Mouse (Mus musculus) limb, embryonic 15.5 days (tissue): ENCODE data around the gene Pga5. TPM values are rescaled to one million over a fixed set of nuclear protein-coding genes. Genes with fewer than 3 reads are reported as not detected.

Experiments
- ATAC-seq: fragments of 200-750 bp; cut with Nextera tagmentation; 2 replicates; pipeline ENCODE4 v1.8.0; 2017; ENCODE audit warnings: low read depth, moderate TSS enrichment; ENCODE audit not compliant: insufficient number of reproducible peaks, low FRiP score, low TSS enrichment
- H3K27ac ChIP-seq: fragments of 300-500 bp; sonication (generic); 2 replicates; pipeline ENCODE4 v1.5.1; 2015; ENCODE audit warnings: moderate library complexity, mild to moderate bottlenecking, inconsistent platforms
- H3K27me3 ChIP-seq: fragments of 300-500 bp; sonication (generic); 2 replicates; pipeline ENCODE4 v1.6.1; 2015; ENCODE audit warnings: inconsistent platforms
- H3K36me3 ChIP-seq: fragments of 300-500 bp; sonication (generic); 2 replicates; pipeline ENCODE4 v1.6.1; 2015; ENCODE audit warnings: inconsistent platforms
- H3K4me1 ChIP-seq: fragments of 300-500 bp; sonication (generic); 2 replicates; pipeline ENCODE4 v1.6.1; 2015; ENCODE audit warnings: inconsistent platforms
- H3K4me2 ChIP-seq: fragments of 300-500 bp; sonication (generic); 2 replicates; pipeline ENCODE4 v1.6.1; 2015; ENCODE audit warnings: mild to moderate bottlenecking, inconsistent platforms
- H3K4me3 ChIP-seq: fragments of 300-500 bp; sonication (generic); 2 replicates; pipeline ENCODE4 v1.5.1; 2015; ENCODE audit warnings: mild to moderate bottlenecking, inconsistent platforms
- H3K9ac ChIP-seq: fragments of 300-500 bp; sonication (generic); 2 replicates; pipeline ENCODE4 v1.6.1; 2015; ENCODE audit warnings: inconsistent platforms
- H3K9me3 ChIP-seq: fragments of 300-500 bp; sonication (generic); 2 replicates; pipeline ENCODE4 v1.6.1; 2016; ENCODE audit warnings: inconsistent platforms
- WGBS: fragments of 180-500 bp; shearing (Covaris S2); methylation state at CpG from one replicate; pipeline ENCODE4 v1.1.7; 2015; 5-methylcytosine and 5-hydroxymethylcytosine counted together
- polyA plus RNA-seq: library from polyadenylated mRNA; unstranded; fragments of >200 nt; fragmentation: Nextera tagmentation; extraction: Ambion mirVana; gene quantifications from 2 replicates; pipeline ENCODE4 v1.2.1, GENCODE M21; 2015

Pga5 gene
- polyA plus RNA-seq, 1 experiment from 2014 or later, result not detected

- Histone ChIP-seq H3K27me3 (no peaks in the 10 kb centered on the region), H3K9ac (no peak overlapping the region), H3K9me3 (no peaks in the 10 kb centered on the region), H3K4me2 (no peak overlapping the region), H3K27ac (no peak overlapping the region), H3K36me3 (no peaks in the 10 kb centered on the region), H3K4me3 (no peak overlapping the region), H3K4me1 (peaks cover 16% of the 10 kb centered on the region)
- WGBS, result 77% methylated on average over 9 of the region's 9 CpGs
- no peak for ATAC-seq
Measured at GRCm38 (mm10) chr19:10685081-10685480, 7.2 kb upstream of the Pga5 start.

- H3K36me3 ChIP-seq, result no peaks in the 10 kb centered on the region
- no peaks in the 10 kb centered on the region for H3K27me3 ChIP-seq
- ATAC-seq, result no peak
- no peaks in the 10 kb centered on the region for H3K9me3 ChIP-seq
- no peak overlapping the region for H3K4me3 ChIP-seq
- WGBS, result 60% methylated on average over 4 of the region's 4 CpGs
- H3K27ac ChIP-seq, result no peak overlapping the region
- peaks cover 5% of the 10 kb centered on the region; the same call in 1 of the 2 replicates for H3K4me1 ChIP-seq
- no peak overlapping the region for H3K9ac ChIP-seq
- H3K4me2 ChIP-seq, result no peak overlapping the region
Measured at GRCm38 (mm10) chr19:10681571-10681970, 3.7 kb upstream of the Pga5 start.

GRCm38 (mm10) chr19:10678772-10679067, 849 bp upstream of the Pga5 start:
- no peaks in the 10 kb centered on the region for H3K27me3 ChIP-seq
- WGBS, result 57% methylated on average over 1 of the region's 1 CpGs
- no peak overlapping the region for H3K27ac ChIP-seq
- H3K4me2 ChIP-seq, result no peak overlapping the region
- H3K4me1 ChIP-seq, result peaks cover 5% of the 10 kb centered on the region; the same call in 1 of the 2 replicates
- H3K9ac ChIP-seq, result no peak overlapping the region
- H3K9me3 ChIP-seq, result no peaks in the 10 kb centered on the region
- no peaks in the 10 kb centered on the region for H3K36me3 ChIP-seq
- ATAC-seq, result no peak
- H3K4me3 ChIP-seq, result no peak overlapping the region

GRCm38 (mm10) chr19:10676656-10677055, 1.2 kb downstream of the Pga5 start:
- H3K36me3 ChIP-seq, result no peaks in the 10 kb centered on the region
- H3K4me1 ChIP-seq, result peaks cover 5% of the 10 kb centered on the region; the same call in 1 of the 2 replicates
- H3K9ac ChIP-seq, result no peak overlapping the region
- no peak overlapping the region for H3K27ac ChIP-seq
- H3K27me3 ChIP-seq, result no peaks in the 10 kb centered on the region
- no peaks in the 10 kb centered on the region for H3K9me3 ChIP-seq
- 81% methylated on average over 16 of the region's 16 CpGs for WGBS
- ATAC-seq, result no peak
- H3K4me3 ChIP-seq, result no peak overlapping the region
- no peak overlapping the region for H3K4me2 ChIP-seq

- no peaks in the 10 kb centered on the region for H3K4me1 ChIP-seq
Measured at GRCm38 (mm10) chr19:10673275-10673674, 4.6 kb downstream of the Pga5 start.

GRCm38 (mm10) chr19:10671854-10672417, 5.9 kb downstream of the Pga5 start:
- Histone ChIP-seq H3K27me3 (no peaks in the 10 kb centered on the region), H3K27ac (no peak overlapping the region), H3K9me3 (no peaks in the 10 kb centered on the region), H3K4me2 (no peak overlapping the region), H3K36me3 (no peaks in the 10 kb centered on the region), H3K9ac (no peak overlapping the region), H3K4me3 (no peak overlapping the region), H3K4me1 (no peaks in the 10 kb centered on the region)
- WGBS, result 53% methylated on average over 9 of the region's 9 CpGs
- no peak for ATAC-seq

More at GRCm38 (mm10) chr19:10673275-10673674, 4.6 kb downstream of the Pga5 start:
- no peaks in the 10 kb centered on the region for H3K36me3 ChIP-seq
- H3K27ac ChIP-seq, result no peak overlapping the region
- no peak overlapping the region for H3K9ac ChIP-seq
- no peaks in the 10 kb centered on the region for H3K27me3 ChIP-seq
- H3K9me3 ChIP-seq, result no peaks in the 10 kb centered on the region
- no peak for ATAC-seq
- WGBS, result 57% methylated on average over 1 of the region's 1 CpGs
- no peak overlapping the region for H3K4me2 ChIP-seq
- no peak overlapping the region for H3K4me3 ChIP-seq

- Histone ChIP-seq H3K27ac (no peak overlapping the region), H3K4me3 (no peak overlapping the region), H3K36me3 (no peaks in the 10 kb centered on the region), H3K4me1 (no peaks in the 10 kb centered on the region), H3K9ac (no peak overlapping the region), H3K27me3 (no peaks in the 10 kb centered on the region), H3K9me3 (no peaks in the 10 kb centered on the region), H3K4me2 (no peak overlapping the region)
- 75% methylated on average over 4 of the region's 4 CpGs for WGBS
- no peak for ATAC-seq
Measured at GRCm38 (mm10) chr19:10671319-10671718, 6.6 kb downstream of the Pga5 start.

GRCm38 (mm10) chr19:10665499-10665898, 12.4 kb downstream of the Pga5 start:
- WGBS, result 12% methylated on average over 2 of the region's 2 CpGs

GRCm38 (mm10) chr19:10665093-10665492, 12.8 kb downstream of the Pga5 start:
- Histone ChIP-seq H3K27ac (no peak overlapping the region), H3K9ac (no peak overlapping the region), H3K9me3 (no peaks in the 10 kb centered on the region), H3K36me3 (no peaks in the 10 kb centered on the region), H3K4me3 (no peak overlapping the region), H3K4me1 (no peaks in the 10 kb centered on the region), H3K27me3 (no peaks in the 10 kb centered on the region), H3K4me2 (no peak overlapping the region)
- ATAC-seq, result no peak
- 57% methylated on average over 3 of the region's 3 CpGs for WGBS

More at GRCm38 (mm10) chr19:10665499-10665898, 12.4 kb downstream of the Pga5 start:
- no peaks in the 10 kb centered on the region for H3K9me3 ChIP-seq
- no peaks in the 10 kb centered on the region for H3K36me3 ChIP-seq
- no peak overlapping the region for H3K9ac ChIP-seq
- no peak overlapping the region for H3K4me3 ChIP-seq
- H3K4me1 ChIP-seq, result no peaks in the 10 kb centered on the region
- H3K27ac ChIP-seq, result no peak overlapping the region
- no peaks in the 10 kb centered on the region for H3K27me3 ChIP-seq
- 0 out of 2 replicates have a peak, but pooled peaks have one; percentile 26 for ATAC-seq
- no peak overlapping the region for H3K4me2 ChIP-seq

- Histone ChIP-seq H3K27me3 (no peaks in the 10 kb centered on the region), H3K9ac (no peak overlapping the region), H3K36me3 (no peaks in the 10 kb centered on the region), H3K4me1 (no peaks in the 10 kb centered on the region), H3K9me3 (no peaks in the 10 kb centered on the region), H3K4me3 (no peak overlapping the region), H3K27ac (no peak overlapping the region), H3K4me2 (no peak overlapping the region)
- WGBS, result 67% methylated on average over 3 of the region's 3 CpGs
- ATAC-seq, result no peak
Measured at GRCm38 (mm10) chr19:10662665-10663064, 15.2 kb downstream of the Pga5 start.

- WGBS, result 87% methylated on average over 2 of the region's 2 CpGs
Measured at GRCm38 (mm10) chr19:10661919-10662318, 16.0 kb downstream of the Pga5 start.

GRCm38 (mm10) chr19:10661373-10661772, 16.5 kb downstream of the Pga5 start:
- WGBS, result 87% methylated on average over 5 of the region's 5 CpGs
- H3K4me2 ChIP-seq, result no peak overlapping the region

More at GRCm38 (mm10) chr19:10661919-10662318, 16.0 kb downstream of the Pga5 start:
- no peak overlapping the region for H3K4me3 ChIP-seq
- H3K4me2 ChIP-seq, result no peak overlapping the region
- H3K27ac ChIP-seq, result no peak overlapping the region
- H3K9ac ChIP-seq, result no peak overlapping the region
- no peak for ATAC-seq
- no peaks in the 10 kb centered on the region for H3K36me3 ChIP-seq
- H3K4me1 ChIP-seq, result no peaks in the 10 kb centered on the region
- H3K9me3 ChIP-seq, result no peaks in the 10 kb centered on the region
- no peaks in the 10 kb centered on the region for H3K27me3 ChIP-seq

GRCm38 (mm10) chr19:10658406-10658805, 19.5 kb downstream of the Pga5 start:
- no peaks in the 10 kb centered on the region for H3K9me3 ChIP-seq
- H3K4me1 ChIP-seq, result peaks cover 14% of the 10 kb centered on the region
- no peaks in the 10 kb centered on the region for H3K27me3 ChIP-seq
- 73% methylated on average over 2 of the region's 2 CpGs for WGBS
- no peak overlapping the region for H3K4me2 ChIP-seq
- no peak for ATAC-seq
- no peak overlapping the region for H3K9ac ChIP-seq
- H3K4me3 ChIP-seq, result no peak overlapping the region
- no peaks in the 10 kb centered on the region for H3K36me3 ChIP-seq
- H3K27ac ChIP-seq, result no peak overlapping the region

More at GRCm38 (mm10) chr19:10661373-10661772, 16.5 kb downstream of the Pga5 start:
- H3K27me3 ChIP-seq, result no peaks in the 10 kb centered on the region
- peaks cover 4% of the 10 kb centered on the region for H3K4me1 ChIP-seq
- H3K27ac ChIP-seq, result no peak overlapping the region
- no peak for ATAC-seq
- no peaks in the 10 kb centered on the region for H3K36me3 ChIP-seq
- no peak overlapping the region for H3K9ac ChIP-seq
- no peak overlapping the region for H3K4me3 ChIP-seq
- H3K9me3 ChIP-seq, result no peaks in the 10 kb centered on the region
